In the genomic region with DNA sequence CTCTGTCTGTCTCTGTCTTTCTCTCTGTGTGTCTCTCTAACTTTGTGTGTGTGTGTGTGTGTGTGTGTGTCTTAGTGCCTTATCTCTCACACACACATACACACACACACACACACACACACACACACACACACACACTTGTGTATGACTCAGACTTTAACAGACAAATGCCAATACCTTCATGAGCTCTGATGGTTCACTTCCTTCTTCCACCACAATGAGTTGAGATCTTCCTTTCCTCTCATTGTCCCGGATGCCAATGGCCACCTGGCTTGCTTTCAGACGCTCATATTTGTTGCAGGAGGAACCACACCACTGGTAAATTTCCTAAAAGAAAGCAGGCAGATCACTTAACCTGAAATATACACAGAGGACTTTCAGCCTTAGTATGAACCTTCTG, we compare ENCODE assay signal across 34 mouse cellular contexts. TPM values are rescaled to one million over a fixed set of nuclear protein-coding genes. Genes with fewer than 3 reads are reported as not detected.
"Had no signal": no experiment of that assay in that cellular context is flagged by ENCODE, and none has a peak within 500 bp of the region (broad histone marks: within the 10 kb centered on the region; RNA-seq: fewer than 3 reads in every experiment).

No protein-coding gene starts in this region.

- H3K27ac ChIP-seq: heart, embryonic 13.5 days; heart, embryonic 15.5 days; hindbrain, embryonic 10.5 days; hindbrain, embryonic 12.5 days; hindbrain, embryonic 13.5 days; hindbrain, embryonic 14.5 days; hindbrain, embryonic 15.5 days; hindbrain, postnatal 0 days; intestine, embryonic 15.5 days; kidney, embryonic 15.5 days; kidney, postnatal 0 days; layer of hippocampus, adult 2 months; left cerebral cortex, adult 2 months had no signal

- H3K4me1 ChIP-seq: heart, embryonic 15.5 days; hindbrain, embryonic 10.5 days; hindbrain, embryonic 12.5 days; hindbrain, embryonic 13.5 days; hindbrain, embryonic 15.5 days; intestine, embryonic 15.5 days had no signal

- H3K27me3 ChIP-seq: heart, embryonic 12.5 days; heart, embryonic 13.5 days; heart, embryonic 15.5 days; hindbrain, embryonic 12.5 days; hindbrain, embryonic 13.5 days; hindbrain, embryonic 15.5 days; intestine, embryonic 15.5 days; kidney, embryonic 15.5 days had no signal

- H3K4me3 ChIP-seq: heart, embryonic 12.5 days; heart, embryonic 13.5 days; heart, embryonic 15.5 days; hindbrain, embryonic 10.5 days; hindbrain, embryonic 12.5 days; hindbrain, embryonic 13.5 days; hindbrain, embryonic 15.5 days; intestine, embryonic 15.5 days; kidney, embryonic 15.5 days; layer of hippocampus, adult 2 months; left cerebral cortex, adult 2 months had no signal

- DNase-seq: heart, postnatal 10 days; heart, postnatal 14 days; heart, postnatal 36 days; heart, postnatal 4 days; kidney, adult 11 months; kidney, adult 18-20 months; kidney, adult 2 months; kidney, adult 8-10 months; kidney, adult 9 months; kidney, postnatal 10 days; kidney, postnatal 14 days; kidney, postnatal 25 days; kidney, postnatal 36 days; kidney, postnatal 4 days; layer of hippocampus, adult 9-11 months; layer of hippocampus, postnatal 36 days had no signal

- H3K9ac ChIP-seq: heart, embryonic 12.5 days; heart, embryonic 13.5 days; heart, embryonic 15.5 days; hindbrain, embryonic 12.5 days; hindbrain, embryonic 13.5 days; hindbrain, embryonic 14.5 days; hindbrain, embryonic 15.5 days; intestine, embryonic 15.5 days; kidney, embryonic 15.5 days had no signal

- ATAC-seq: hindbrain, embryonic 16.5 days; hindbrain, postnatal 0 days; inflammation-experienced regulatory T-cells, adult 6 months; intestine, embryonic 15.5 days; intestine, embryonic 16.5 days; intestine, postnatal 0 days had no signal

- H3K36me3 ChIP-seq: heart, embryonic 12.5 days; heart, embryonic 13.5 days; heart, embryonic 15.5 days; hindbrain, embryonic 10.5 days; hindbrain, embryonic 12.5 days; hindbrain, embryonic 13.5 days; hindbrain, embryonic 15.5 days; intestine, embryonic 15.5 days; kidney, embryonic 15.5 days had no signal

- H3K9me3 ChIP-seq: heart, embryonic 12.5 days; heart, embryonic 13.5 days; heart, embryonic 15.5 days; hindbrain, embryonic 10.5 days; hindbrain, embryonic 12.5 days; hindbrain, embryonic 13.5 days; hindbrain, embryonic 15.5 days; intestine, embryonic 15.5 days; kidney, embryonic 15.5 days had no signal

- H3K4me2 ChIP-seq: heart, embryonic 12.5 days; heart, embryonic 13.5 days; heart, embryonic 15.5 days; hindbrain, embryonic 12.5 days; hindbrain, embryonic 13.5 days; hindbrain, embryonic 14.5 days; hindbrain, embryonic 15.5 days; intestine, embryonic 15.5 days; kidney, embryonic 15.5 days had no signal

RNA-seq across cellular contexts. Expression of a gene that starts 29.3 kb away (rescaled TPM):
- total RNA-seq: hindbrain, postnatal 0 days; left cerebral cortex, adult 2 months had no signal
- polyA plus RNA-seq: hindbrain, embryonic 14.5 days; hindbrain, embryonic 16.5 days had no signal
